Mouse (Mus musculus) kidney, postnatal 0 days (tissue): ENCODE measurements at regions not wholly inside any gene's neighbourhood (a gene's known extent, or its start where the extent isn't known, plus 50 kb on each side); places are given as distances from the start of the nearest gene placed in this dataset.

Experiments
- ATAC-seq: fragments of 200-750 bp; cut with Nextera tagmentation; replicated peaks from 2 replicates; pipeline ENCODE4 v1.8.0; 2017; ENCODE audit warnings: low read depth, moderate number of reproducible peaks, moderate TSS enrichment, moderate library complexity; ENCODE audit not compliant: low FRiP score
- DNase-seq: peaks from one replicate; pipeline ENCODE4 v3.0.0-alpha.2; 2016; ENCODE audit warnings: low spot score
- H3K27ac ChIP-seq: fragments of 300-500 bp; sonication (generic); 2 replicates; pipeline ENCODE4 v1.5.1; 2014; ENCODE audit warnings: mild to moderate bottlenecking
- H3K27me3 ChIP-seq: fragments of 300-500 bp; sonication (generic); 2 replicates; pipeline ENCODE4 v1.6.1; 2014; ENCODE audit warnings: low read length, mixed read lengths; ENCODE audit not compliant: insufficient read depth
- H3K36me3 ChIP-seq: fragments of 300-500 bp; sonication (generic); 2 replicates; pipeline ENCODE4 v1.6.1; 2014; ENCODE audit warnings: low read length, mixed read lengths; ENCODE audit not compliant: insufficient read depth
- H3K4me1 ChIP-seq: fragments of 300-500 bp; sonication (generic); replicated peaks from 2 replicates; pipeline ENCODE4 v1.6.1; 2014; ENCODE audit warnings: antibody characterized with exemption, low read length, mixed read lengths; ENCODE audit not compliant: insufficient read depth
- H3K4me2 ChIP-seq: fragments of 300-500 bp; sonication (generic); 2 replicates; pipeline ENCODE4 v1.6.1; 2014; ENCODE audit warnings: mild to moderate bottlenecking, low read length, moderate library complexity, mixed read lengths
- H3K4me3 ChIP-seq: fragments of 300-500 bp; sonication (generic); replicated peaks from 2 replicates; pipeline ENCODE4 v1.5.1; 2014; ENCODE audit warnings: low read depth, low read length
- H3K9ac ChIP-seq: fragments of 300-500 bp; sonication (generic); 2 replicates; pipeline ENCODE4 v1.6.1; 2014; ENCODE audit warnings: low read depth, low read length
- H3K9me3 ChIP-seq: fragments of 300-500 bp; sonication (generic); replicated peaks from 2 replicates; pipeline ENCODE4 v1.6.1; 2016; ENCODE audit warnings: low read length, inconsistent platforms, mixed read lengths
- CTCF ChIP-seq: IDR thresholded peaks from 2 replicates; pipeline ENCODE4 v1.5.1; 2016; ENCODE audit warnings: antibody characterized with exemption, low read depth, mild to moderate bottlenecking, moderate library complexity
- WGBS: fragments of 180-500 bp; shearing (Covaris S2); extraction: QIAGEN DNeasy Blood & Tissue Kit; methylation state at CpG from one replicate; pipeline ENCODE4 v1.1.7; 2014; 5-methylcytosine and 5-hydroxymethylcytosine counted together

GRCm38 (mm10) chr14:114839340-114839903 lies 252.6 kb upstream of the Gpc5 start:
- Histone ChIP-seq H3K4me3 (no peak overlapping the region), H3K27me3 (no peaks in the 10 kb centered on the region), H3K9me3 (no peaks in the 10 kb centered on the region), H3K27ac (no peak overlapping the region), H3K4me1 (no peaks in the 10 kb centered on the region), H3K36me3 (no peaks in the 10 kb centered on the region), H3K4me2 (no peak overlapping the region), H3K9ac (no peak overlapping the region)
- ATAC-seq = 0 out of 2 replicates have a peak, but pooled peaks have one; percentile 13
- peak; percentile 10 for DNase-seq
- whole genome bisulfite sequencing = 92% methylated on average over 2 of the region's 2 CpGs
- no peak for TF ChIP-seq CTCF

GRCm38 (mm10) chr14:114840766-114841165 lies 251.2 kb upstream of the Gpc5 start:
- ATAC-seq (no peak), DNase-seq (no peak)
- TF ChIP-seq CTCF = no peak
- H3K27ac ChIP-seq = no peak overlapping the region
- H3K9me3 ChIP-seq = no peaks in the 10 kb centered on the region
- no peak overlapping the region for H3K4me3 ChIP-seq
- H3K9ac ChIP-seq = no peak overlapping the region
- WGBS = 68% methylated on average over 5 of the region's 5 CpGs
- H3K4me1 ChIP-seq = no peaks in the 10 kb centered on the region
- H3K36me3 ChIP-seq = no peaks in the 10 kb centered on the region
- H3K4me2 ChIP-seq = no peak overlapping the region
- no peaks in the 10 kb centered on the region for H3K27me3 ChIP-seq

GRCm38 (mm10) chr14:114841552-114841951 lies 250.5 kb upstream of the Gpc5 start:
- H3K27ac ChIP-seq = no peak overlapping the region
- H3K4me3 ChIP-seq = no peak overlapping the region
- H3K4me2 ChIP-seq = no peak overlapping the region
- no peak for DNase-seq
- no peak for TF ChIP-seq CTCF
- no peak overlapping the region for H3K9ac ChIP-seq
- no peaks in the 10 kb centered on the region for H3K4me1 ChIP-seq
- ATAC-seq = no peak
- no peaks in the 10 kb centered on the region for H3K36me3 ChIP-seq
- H3K27me3 ChIP-seq = no peaks in the 10 kb centered on the region
- WGBS = 48% methylated on average over 5 of the region's 5 CpGs
- H3K9me3 ChIP-seq = no peaks in the 10 kb centered on the region

DNA sequence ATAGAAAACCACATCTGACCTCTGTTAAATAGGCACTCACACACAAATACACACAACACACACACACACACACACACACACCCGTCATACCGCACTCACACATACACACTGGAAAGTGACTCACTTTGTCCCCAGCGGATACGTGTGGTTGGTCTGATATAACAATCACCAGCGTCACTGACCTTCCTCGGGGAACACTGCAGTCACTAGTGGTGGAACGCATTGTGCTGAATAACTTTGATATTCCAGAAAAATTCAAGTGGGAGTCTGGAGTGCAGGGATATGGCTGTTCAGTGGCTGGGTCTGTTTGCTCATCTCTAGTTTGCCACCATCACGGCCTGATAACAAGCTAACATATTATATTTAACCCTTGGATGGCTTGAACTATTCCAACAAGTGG lies 249.7 kb upstream of the Gpc5 start:
- H3K27me3 ChIP-seq = no peaks in the 10 kb centered on the region
- no peak overlapping the region for H3K9ac ChIP-seq
- ATAC-seq = no peak
- 83% methylated on average over 8 of the region's 8 CpGs for WGBS
- no peak overlapping the region for H3K4me3 ChIP-seq
- no peak overlapping the region for H3K27ac ChIP-seq
- H3K36me3 ChIP-seq = no peaks in the 10 kb centered on the region
- no peak overlapping the region for H3K4me2 ChIP-seq
- no peaks in the 10 kb centered on the region for H3K9me3 ChIP-seq
- no peak for TF ChIP-seq CTCF
- no peaks in the 10 kb centered on the region for H3K4me1 ChIP-seq
- DNase-seq = no peak

DNA sequence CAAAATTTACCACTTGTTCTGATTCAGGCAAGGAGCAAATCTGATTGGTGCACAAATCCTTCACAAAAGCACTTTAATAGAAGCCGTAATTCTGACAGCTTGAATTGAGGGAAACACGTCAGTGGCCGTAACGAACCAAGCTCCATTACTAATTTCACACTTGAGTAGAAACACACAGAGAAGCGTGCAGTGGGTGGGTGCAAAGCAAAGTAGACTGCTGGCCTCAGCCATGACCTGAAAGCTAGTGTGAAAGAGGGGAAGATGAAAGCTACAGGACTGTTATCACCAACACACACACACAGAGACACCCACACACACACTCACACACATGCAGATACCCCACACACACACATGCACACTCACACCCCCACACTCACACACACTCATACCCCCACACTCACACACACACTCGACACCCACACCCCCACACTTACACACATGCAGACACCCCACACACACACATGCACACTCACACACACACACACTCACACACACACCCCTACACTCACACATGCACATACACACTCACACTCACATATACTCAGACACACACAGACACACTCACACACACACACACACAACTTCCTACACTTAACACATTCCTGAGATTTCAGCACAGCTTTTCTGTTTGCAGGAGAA lies 248.8 kb upstream of the Gpc5 start:
- 47% methylated on average over 6 of the region's 6 CpGs for WGBS
- Histone ChIP-seq H3K4me2 (no peak overlapping the region), H3K36me3 (no peaks in the 10 kb centered on the region), H3K9me3 (no peaks in the 10 kb centered on the region), H3K27me3 (no peaks in the 10 kb centered on the region), H3K9ac (no peak overlapping the region), H3K27ac (no peak overlapping the region), H3K4me3 (no peak overlapping the region), H3K4me1 (no peaks in the 10 kb centered on the region)
- DNase-seq (peak; percentile 7), ATAC-seq (peak; percentile 40; the same call in 1 of the 2 replicates)
- no peak for TF ChIP-seq CTCF

DNA sequence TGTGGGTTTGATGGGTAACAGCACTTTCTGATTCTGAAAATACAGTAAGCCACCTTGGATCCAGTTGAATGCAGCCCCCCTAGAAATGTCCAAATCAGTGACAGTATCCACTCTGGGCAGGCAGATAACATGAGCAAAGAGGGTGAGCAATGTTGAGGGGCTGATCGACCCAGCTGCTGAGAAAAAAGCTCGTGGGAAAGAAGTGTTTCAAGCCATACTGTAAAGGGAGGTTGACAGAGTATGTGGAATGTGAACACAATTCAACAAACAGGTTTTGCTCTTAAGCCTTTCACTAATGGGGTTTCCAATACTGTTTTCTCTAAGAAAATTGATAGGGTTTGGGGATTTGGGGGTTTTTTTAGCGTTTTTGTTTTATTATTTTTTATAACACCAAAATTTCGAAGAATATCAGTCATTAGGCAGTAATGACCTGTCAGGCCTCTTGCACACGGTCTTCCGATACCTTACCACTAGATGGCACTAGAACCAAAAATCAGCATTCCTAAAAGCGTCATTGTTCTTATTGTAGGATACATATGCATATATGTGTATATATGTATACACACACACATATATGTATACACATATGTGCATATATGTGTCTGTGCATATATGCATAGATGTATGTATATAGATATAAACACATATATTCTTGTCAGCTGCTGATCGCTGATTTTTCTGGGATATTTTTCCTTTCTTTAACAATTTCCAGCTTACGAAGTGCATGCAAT lies 237.5 kb upstream of the Gpc5 start:
- TF ChIP-seq CTCF = peak; percentile 83
- H3K9me3 ChIP-seq = no peaks in the 10 kb centered on the region
- no peak overlapping the region for H3K9ac ChIP-seq
- H3K27me3 ChIP-seq = no peaks in the 10 kb centered on the region
- no peak overlapping the region for H3K27ac ChIP-seq
- WGBS = 16% methylated on average over 9 of the region's 9 CpGs
- H3K4me1 ChIP-seq = peaks cover 13% of the 10 kb centered on the region; the same call in 1 of the 2 replicates
- H3K36me3 ChIP-seq = no peaks in the 10 kb centered on the region
- H3K4me2 ChIP-seq = peak overlapping the region; percentile 28; the same call in 1 of the 2 replicates
- no peak overlapping the region for H3K4me3 ChIP-seq
- ATAC-seq (peak; percentile 18), DNase-seq (peak; percentile 73)
